Mouse (Mus musculus): ENCODE data around the gene Nagpa. TPM values are rescaled to one million over a fixed set of nuclear protein-coding genes. Genes with fewer than 3 reads are reported as not detected.

Nagpa gene
- total RNA-seq, 2 experiments from 2014 or later, result 6.8 to 7.2 TPM

DNA sequence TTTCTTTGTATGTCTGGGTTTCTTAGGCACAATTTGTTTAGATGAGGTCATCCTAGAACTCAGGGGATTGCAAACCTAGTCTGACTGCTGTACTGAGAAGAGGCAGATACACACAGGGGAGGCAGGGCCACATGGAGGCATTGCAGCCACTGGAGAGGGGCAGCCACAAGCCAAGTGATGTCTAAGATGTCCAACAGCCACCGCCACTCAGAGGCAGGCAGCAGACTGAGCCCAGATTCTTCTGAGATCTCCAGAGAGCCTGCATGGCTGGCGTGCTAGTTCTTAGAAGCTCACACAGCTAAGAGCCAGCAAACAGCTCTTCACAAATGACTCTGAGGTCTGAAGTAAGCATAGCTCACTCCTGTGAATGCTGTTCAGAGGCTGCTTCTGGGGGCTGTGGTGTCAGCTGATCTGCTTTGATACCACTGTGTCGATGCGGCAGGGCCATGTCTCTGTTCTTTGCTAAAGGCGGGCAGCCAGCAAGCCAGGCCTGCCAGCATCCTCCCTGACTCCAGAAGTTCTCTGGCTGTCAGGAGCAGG, 1.7 kb upstream of the Nagpa start:
- no peak for DNase-seq
- intact Hi-C loops (cut with DNase I; ENCODE audit: low total_unique reads), result no loop called here

DNA sequence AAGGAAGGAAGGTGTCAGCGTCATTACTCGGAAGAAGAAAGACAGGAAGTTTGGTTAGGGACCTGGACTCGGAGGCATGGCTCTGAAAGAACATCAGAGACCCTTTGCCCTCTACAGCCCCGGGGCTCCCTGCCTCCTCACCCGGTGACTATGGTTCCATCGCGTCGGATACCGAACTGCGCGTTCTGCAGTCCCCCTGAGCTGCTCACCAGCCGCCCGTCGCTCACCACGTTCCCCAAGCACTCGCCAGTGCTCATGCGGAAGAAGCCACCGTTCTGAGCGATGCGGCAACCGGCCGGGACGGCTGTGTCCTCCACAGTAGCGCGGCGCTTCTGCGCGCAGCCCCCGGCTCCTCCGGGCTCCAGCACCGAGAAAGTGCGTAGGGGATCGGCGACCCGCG, 612 bp downstream of the Nagpa start:
- DNase-seq, result no peak
- intact Hi-C loops (cut with DNase I; ENCODE audit: low total_unique reads), result loop anchor here (2.0 kb wide), 1 partner anchor 42 kb away; no protein-coding TSS in a partner anchor

DNA sequence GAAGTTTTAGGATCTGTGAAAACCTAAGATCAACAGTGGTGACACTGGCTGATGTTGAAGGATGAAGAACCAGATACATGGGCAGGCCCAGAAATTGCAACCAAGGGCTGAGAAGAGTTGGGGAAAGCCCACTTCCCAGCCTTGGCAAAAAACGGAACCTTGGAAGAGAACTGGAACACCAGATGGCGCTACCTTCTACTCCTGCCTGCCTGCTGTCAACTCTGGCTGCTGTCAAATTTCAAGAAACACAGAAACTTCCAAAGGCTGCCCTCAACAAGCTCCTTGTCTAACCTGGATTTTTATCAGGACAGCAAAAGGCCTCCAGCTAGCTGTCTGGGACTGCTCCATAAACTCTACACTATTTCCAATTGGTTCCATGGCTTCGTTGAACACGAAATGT, 1.1 kb downstream of the Nagpa start:
- DNase-seq, result no peak
- intact Hi-C loops (cut with DNase I; ENCODE audit: low total_unique reads), result loop anchor here (2.0 kb wide), 1 partner anchor 42 kb away; no protein-coding TSS in a partner anchor

DNA sequence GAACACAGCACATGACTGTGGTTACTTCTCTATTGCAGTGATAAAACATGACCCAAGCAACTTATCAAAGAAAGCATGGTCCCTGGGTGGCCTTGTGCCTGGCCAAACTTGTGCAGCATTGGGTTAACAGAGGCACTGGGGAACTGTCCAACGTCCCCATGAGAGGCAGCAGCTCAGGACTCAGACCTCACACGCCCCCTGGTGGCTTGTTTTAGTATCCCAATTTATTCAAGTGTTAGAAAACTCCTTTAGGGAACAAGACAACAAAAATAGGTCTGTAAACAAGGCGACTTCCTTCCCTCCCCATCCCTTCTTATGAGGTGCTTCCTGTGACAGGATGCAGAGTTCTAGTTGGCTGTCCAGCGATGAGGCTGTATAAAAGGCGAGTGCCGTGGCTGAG, 8.7 kb downstream of the Nagpa start:
- intact Hi-C loops (cut with DNase I; ENCODE audit: low total_unique reads), result loop anchor here (5.0 kb wide), 1 partner anchor 48 kb away; the partner anchor contains the start of gene Sec14l5
- peak; percentile 54 for DNase-seq

DNA sequence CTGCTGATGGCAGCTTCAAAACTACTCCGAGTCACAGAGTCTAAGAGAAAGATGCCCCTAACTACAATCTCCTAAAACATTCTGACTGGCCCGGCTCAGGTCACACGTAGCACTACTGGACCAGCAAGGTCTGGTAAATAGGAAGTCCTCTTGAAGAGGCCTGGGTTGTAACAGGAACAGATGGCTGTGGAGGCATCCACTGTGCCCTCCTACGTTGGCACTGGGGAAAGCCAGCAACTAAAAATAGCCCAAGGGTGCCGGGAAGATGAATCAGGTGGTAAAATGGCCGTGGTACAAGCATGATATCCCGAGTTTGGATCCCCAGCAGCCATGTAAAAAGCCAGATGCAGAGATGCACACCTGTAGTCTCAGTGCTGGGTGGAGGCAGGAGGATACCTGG, 17.6 kb downstream of the Nagpa start:
- peak; percentile 45 for DNase-seq
- intact Hi-C loops (cut with DNase I; ENCODE audit: low total_unique reads), result no loop called here

DNA sequence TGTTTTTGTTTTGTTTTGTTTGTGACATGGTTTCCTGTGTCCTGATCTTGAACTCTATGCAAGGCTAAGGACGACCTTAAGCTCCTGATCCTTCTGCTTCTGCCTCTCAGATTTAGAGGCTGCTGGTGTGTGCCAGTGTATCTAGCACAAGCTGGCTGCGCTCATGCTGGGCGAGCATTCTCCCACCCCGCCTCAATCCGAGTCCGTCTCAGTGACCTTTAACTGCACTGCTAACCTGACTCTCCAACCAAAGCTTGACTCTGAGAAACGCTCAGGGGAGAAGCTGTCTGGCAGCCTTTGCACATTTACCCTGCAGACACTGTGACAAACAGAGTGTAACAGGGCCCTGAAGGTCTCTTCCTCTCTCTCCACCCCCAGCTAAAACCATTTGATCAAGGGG, 18.1 kb downstream of the Nagpa start:
- DNase-seq, result peak; percentile 49
- intact Hi-C loops (cut with DNase I; ENCODE audit: low total_unique reads), result no loop called here

DNA sequence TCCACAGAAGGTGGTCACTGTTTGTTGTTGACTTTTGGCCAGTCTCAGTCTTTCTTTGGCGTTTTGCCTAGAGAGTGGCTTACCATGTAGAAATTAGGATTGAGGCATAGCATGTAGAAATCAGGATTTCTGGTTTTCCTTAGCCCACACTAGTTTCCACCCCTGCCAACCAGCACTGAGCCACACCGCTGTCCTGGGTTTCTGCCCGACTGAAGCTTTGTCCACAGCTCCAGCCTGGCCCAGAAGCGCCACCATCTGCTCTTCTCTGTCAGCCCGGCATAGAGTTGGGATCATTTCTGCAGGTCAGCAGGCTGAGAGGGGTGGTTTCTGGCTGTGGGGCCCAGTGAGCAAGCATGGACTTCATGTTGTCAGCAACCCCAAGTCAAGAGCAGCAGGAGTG, 18.9 kb downstream of the Nagpa start:
- peak; percentile 47 for DNase-seq
- intact Hi-C loops (cut with DNase I; ENCODE audit: low total_unique reads), result no loop called here

DNA sequence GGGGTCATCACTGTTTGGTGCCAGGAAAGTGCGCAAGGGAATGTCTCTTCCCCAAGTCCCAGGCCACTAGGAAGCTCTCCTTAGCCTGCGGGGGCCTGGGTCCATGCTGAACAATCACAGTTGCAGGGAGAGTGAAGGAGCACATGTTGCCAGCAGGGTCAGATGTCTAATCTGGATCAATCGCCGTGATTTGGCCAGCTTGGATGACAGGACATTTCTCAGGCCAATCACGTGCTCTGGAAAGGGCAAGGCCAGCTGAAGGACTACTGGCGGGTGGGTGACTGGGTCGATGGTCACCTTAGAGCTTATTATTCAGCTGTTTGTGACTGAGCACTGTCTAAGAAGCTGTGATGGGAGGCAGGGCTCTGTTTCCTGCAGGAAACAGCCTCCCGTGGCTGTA, 19.7 kb downstream of the Nagpa start:
- no peak for DNase-seq
- intact Hi-C loops (cut with DNase I; ENCODE audit: low total_unique reads), result no loop called here

DNA sequence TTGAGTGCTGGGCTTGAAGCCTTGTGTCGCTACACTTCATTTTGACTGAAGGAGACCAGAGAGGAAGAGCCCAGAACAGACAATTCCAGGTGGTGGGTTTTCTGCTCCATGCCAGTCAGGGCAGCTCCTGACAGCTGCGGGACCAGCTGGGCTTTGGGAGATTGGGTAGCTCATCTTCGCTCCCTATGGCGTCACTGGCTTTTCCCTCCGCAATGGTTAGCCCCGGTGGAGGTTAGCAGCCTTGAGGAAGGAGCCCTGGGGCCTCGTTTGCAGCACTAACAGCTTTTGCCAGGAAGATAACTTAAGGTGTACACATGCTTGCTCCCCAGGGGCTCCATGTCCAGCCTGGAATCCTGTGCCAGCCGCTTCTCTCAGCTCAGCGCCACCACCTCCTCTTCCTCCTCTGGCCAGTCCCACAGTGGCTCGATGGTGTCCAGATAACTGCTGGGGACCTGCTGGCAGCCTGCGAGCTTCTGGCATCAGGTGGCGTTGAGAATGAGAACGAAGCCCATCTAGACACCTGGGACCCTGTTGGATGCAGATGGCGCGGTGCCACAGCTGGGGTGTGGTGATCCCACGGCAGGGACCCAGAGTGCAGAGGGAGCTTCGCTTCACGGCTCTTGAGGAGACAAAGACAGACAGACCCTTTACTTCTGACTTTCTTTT, 20.4 kb downstream of the Nagpa start:
- DNase-seq, result no peak
- intact Hi-C loops (cut with DNase I; ENCODE audit: low total_unique reads), result no loop called here

DNA sequence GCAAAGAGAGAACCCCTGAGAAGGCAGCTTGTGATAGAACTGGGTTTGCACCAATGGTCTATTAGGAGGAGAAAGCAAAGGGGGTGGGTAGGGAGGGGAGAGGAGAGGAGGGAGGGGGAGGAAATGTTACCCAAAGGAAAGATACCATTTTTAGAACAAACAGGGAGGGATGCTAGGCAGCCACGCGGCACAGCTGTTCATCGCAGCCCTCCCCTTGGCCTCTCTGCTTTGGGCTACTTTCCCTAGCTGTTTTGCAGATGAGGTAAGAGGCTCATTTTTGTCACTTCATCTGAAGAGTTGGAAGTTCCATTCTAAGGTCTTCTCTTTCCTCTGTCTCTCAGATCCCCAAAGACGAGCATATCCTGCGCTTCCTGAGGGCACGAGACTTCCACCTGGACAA, 31.2 kb downstream of the Nagpa start:
- DNase-seq, result no peak
- intact Hi-C loops (cut with DNase I; ENCODE audit: low total_unique reads), result no loop called here

DNA sequence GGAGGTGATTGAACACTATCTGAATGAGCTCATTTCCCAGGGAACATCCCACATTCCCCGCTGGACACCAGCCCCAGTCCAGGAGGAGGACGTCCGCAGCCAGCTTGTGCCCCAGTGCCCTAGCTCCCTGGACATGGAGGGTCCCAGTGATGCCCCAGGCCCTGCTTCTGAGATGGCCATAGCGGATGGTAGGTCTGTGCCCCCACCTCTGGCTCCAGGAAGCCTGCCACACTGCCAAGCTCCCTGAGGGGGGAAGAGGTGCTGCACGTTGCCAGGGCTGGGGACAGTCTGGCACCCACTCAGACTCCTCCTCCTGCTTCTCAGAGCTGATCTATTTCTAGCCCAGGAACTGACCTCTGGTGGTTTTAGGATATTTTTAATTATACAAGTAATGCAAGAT, 35.0 kb downstream of the Nagpa start:
- intact Hi-C loops (cut with DNase I; ENCODE audit: low total_unique reads), result no loop called here
- DNase-seq, result peak; percentile 58

DNA sequence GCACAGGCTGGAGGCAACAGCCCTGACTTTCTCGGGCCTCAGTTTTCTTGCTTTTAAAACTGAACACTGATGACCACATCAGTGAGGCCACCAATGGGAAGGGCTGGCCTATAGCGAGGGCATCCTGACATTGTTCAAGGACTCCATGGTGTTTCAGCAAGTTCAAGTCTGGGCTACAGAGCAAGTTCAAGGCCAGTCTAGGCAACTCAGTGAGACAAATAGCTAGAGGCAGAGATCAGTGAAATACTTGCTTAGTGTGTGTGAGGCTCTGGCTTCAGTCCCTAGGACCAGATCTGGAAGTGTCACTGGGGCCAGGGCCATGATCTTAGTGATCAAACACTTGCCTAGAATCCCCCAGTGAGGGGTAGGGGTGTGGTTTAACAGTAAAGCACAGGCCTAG, 35.8 kb downstream of the Nagpa start:
- DNase-seq, result no peak
- intact Hi-C loops (cut with DNase I; ENCODE audit: low total_unique reads), result no loop called here

DNA sequence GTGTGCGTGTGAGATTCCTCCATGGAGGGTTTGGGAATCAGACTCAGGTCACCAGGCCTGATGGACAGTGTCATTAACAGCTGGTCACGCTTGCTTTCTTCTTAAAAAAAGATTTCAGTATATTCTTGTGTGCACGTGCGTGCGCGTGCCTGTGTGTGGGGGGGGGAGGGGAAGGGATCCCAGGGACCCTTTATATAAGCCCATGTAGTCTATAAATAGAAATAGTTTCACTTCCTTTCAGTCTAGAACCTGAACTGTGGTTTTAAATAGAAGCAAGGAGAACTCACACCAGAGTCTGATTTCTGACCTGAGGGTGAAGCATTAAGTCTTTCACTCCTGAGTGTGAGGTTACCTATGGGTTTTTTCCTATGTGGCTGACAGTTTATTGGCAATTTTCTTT, 39.5 kb downstream of the Nagpa start:
- intact Hi-C loops (cut with DNase I; ENCODE audit: low total_unique reads), result no loop called here
- no peak for DNase-seq

DNA sequence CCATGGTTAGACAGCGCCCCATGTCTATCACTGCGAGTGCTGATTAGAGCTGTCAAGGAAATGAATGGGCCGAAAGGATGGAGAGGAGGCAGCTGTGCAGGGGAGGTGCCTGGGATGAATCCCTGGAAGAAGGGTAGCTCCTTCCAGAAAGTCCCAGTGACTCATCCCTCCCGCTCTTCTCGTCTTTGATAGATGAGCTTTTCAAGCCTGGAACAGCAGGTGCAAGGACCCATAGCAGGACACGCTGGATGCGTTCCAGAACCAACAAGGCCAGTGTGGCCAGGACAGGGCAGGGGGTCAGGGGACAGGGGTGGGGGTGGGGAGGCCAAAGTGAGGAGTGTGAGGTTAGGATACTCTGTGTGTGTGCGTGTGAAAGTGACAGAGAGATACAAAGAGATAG, 44.6 kb downstream of the Nagpa start:
- intact Hi-C loops (cut with DNase I; ENCODE audit: low total_unique reads), result no loop called here
- no peak for DNase-seq

DNA sequence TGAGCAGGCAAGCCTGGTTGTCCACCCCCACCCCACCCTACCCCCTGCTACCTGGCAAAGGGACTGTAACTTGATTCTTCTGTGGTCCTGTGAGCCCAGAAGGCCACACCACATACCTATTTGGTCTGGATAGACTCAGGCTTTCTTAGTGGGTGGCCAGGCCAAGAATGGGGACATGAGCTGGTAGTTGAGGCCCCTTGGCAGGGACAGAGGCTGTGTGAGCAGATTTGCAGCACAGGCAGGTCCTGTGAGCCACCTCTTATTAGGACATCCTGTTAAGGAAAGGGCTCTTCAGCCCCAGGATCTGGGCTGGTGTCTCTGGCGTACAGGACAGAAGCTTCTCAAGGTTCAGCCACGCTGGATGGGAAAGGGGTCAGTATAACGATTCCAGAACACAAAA, 46.7 kb downstream of the Nagpa start:
- peak; percentile 47 for DNase-seq
- intact Hi-C loops (cut with DNase I; ENCODE audit: low total_unique reads), result no loop called here

DNA sequence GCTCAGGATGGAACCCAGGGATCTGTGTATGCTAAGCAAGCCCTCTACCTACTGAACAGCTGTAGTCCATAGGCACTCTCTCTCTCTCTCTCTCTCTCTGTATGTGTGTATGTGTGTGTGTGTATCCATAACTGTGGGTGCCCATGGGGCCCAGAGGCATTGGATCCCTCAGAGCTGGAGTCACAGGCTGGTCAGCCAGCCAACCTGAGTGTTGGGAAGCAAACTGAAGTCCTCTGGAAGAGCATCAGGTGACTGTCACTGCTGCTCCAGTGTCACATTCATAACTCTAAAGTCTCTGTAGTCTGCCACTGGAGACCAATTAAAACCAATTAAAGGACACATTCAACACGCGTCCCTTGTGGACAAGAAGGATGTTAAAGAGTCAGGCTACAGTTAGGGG, 47.3 kb downstream of the Nagpa start:
- intact Hi-C loops (cut with DNase I; ENCODE audit: low total_unique reads), result no loop called here
- DNase-seq, result no peak

DNA sequence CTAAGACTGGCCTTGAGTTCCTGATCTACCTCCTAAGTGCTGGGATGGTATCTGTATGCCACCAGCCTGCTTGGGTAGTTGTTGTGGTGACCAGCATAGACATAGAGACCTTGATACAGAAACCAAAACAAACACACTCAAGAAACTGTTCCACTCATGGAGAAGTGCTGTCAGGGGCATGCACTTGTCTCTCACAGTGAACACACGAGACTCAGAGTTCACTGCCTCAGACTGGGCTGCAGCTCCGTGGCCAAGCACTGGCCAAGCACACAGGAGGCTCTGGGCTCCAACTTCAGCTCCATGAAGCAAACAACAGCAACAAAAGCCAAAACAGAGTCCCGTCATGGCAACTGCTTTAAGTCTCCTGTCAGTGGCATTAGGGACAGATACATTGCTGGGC, 48.8 kb downstream of the Nagpa start:
- intact Hi-C loops (cut with DNase I; ENCODE audit: low total_unique reads), result no loop called here

DNA sequence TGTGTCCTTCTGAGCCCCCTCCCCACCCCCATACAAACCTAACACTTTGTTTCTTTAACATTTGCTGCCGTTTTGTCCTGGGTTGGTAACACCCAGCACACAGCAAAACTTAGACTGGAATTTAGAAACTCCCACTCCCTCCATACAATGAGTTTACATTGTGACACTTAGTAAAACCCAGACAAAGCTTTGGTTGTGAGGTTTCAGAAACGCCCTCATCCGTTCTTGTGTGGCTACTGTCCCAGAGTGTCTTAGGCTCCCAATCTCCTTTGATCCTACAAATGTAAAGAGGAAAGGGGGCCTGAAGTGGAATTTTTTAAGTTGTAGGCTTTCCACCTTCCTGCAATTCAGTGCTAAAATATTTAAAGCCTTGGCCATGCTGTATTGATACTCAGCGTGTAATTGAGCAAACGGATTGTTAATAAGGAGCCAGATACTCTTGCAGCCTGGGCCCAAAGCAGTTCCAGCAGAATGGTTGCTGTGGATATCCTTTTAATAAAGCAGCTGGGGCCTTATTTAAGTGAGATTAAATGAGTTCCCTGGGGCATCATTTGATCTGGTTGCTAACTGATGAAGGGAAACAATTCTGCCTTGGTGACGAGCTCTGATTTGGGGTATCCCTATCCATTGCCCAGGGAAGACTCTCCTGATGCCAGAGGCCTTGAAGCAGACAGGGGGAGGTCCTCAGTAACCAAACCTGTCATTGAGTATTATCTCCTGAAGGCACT, 50.3 kb downstream of the Nagpa start:
- intact Hi-C loops (cut with DNase I; ENCODE audit: low total_unique reads), result no loop called here
- DNase-seq, result no peak

More for the DNA sequence above, 48.8 kb downstream of the Nagpa start:
- no peak for DNase-seq

DNA sequence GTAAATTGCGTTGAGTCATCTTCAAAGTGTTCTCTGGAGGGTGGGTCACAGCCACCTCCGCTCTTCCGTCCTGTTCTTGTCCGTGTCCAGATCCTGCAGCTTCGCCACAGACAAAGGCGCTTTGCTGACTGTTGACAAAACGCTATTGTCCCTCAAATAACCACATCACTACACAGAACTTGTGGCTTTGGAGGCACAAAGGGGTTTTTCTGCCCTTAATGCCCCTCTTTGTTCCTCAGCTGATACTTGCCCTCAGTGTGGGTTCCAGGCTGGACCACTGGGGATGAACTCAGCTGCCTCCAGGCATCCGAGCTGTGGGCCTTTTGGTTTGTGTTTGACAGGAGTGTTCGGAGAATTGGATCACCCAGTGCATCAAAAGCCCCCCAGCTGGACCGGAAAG, 53.3 kb downstream of the Nagpa start:
- DNase-seq, result no peak
- intact Hi-C loops (cut with DNase I; ENCODE audit: low total_unique reads), result no loop called here

DNA sequence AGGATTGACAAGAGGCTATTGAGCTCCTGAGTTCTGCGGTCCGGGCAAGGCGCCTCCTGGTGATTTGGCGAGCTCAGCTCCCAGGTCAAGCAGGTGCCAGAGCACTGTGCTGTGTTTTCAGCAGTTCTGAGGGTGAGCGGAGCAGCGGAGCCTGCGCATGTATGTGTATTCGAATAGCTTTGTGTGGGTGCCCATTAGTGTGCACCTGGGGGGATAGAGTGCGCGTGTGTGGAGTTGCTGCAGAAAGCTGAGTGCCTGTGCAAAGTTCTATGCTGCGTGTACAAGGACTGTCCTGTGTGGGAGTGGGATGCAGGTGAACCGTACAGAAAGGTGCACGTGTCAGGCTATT, 56.8 kb downstream of the Nagpa start, which contains the start of gene Sec14l5:
Gene Sec14l5, plus strand, starts transcription at position 73 of the 349 bp plus-strand sequence.
- intact Hi-C loops (cut with DNase I; ENCODE audit: low total_unique reads), result loop anchor here (5.0 to 10.0 kb wide), 2 partner anchors 50 to 92 kb away; partner anchors contain the start of gene Ubn1
- DNase-seq, result no peak
